Mouse (Mus musculus) spleen, adult 2 months (tissue): ENCODE results near the gene Gzmg. TPM values are rescaled to one million over a fixed set of nuclear protein-coding genes. Genes with fewer than 3 reads are reported as not detected.
"Not testable (repeated sequence)": the region's sequence is repeated elsewhere in the genome, so short reads cannot be mapped to it uniquely, and the experiment has no call there.

Experiments used
- DNase-seq, 2 experiments: peaks; one replicate each; pipeline versions ENCODE4 v3.0.0 to v3.0.0-alpha.2; 2012 to 2021; ENCODE audit warnings: low spot score in 2 of 2, low read depth in 1 of 2
- H3K27ac ChIP-seq: fragments of 200-500 bp; 2 replicates; pipeline ENCODE4 v1.5.1; 2012; ENCODE audit warnings: low read length, inconsistent platforms; ENCODE audit not compliant: insufficient read depth
- H3K27me3 ChIP-seq: fragments of 200-500 bp; 2 replicates; pipeline ENCODE4 v1.6.1; 2012; ENCODE audit warnings: mild to moderate bottlenecking, moderate library complexity, low read length, inconsistent platforms; ENCODE audit not compliant: control insufficient read depth, insufficient read depth
- H3K36me3 ChIP-seq: fragments of 200-500 bp; 2 replicates; pipeline ENCODE4 v1.6.1; 2012; ENCODE audit warnings: mild to moderate bottlenecking, low read length, inconsistent platforms; ENCODE audit not compliant: control insufficient read depth, insufficient read depth
- H3K4me1 ChIP-seq: fragments of 200-500 bp; 2 replicates; pipeline ENCODE4 v1.6.1; 2011; ENCODE audit warnings: inconsistent platforms; ENCODE audit not compliant: control insufficient read depth, insufficient read depth, insufficient read length
- H3K4me3 ChIP-seq: fragments of 200-500 bp; 2 replicates; pipeline ENCODE4 v1.5.1; 2011; ENCODE audit warnings: mild to moderate bottlenecking, inconsistent platforms; ENCODE audit not compliant: insufficient read depth, insufficient read length; ENCODE audit errors: extremely low read depth
- CTCF ChIP-seq: fragments of 200-500 bp; IDR thresholded peaks from 2 replicates; pipeline ENCODE4 v1.5.1; 2011; ENCODE audit warnings: mild to moderate bottlenecking, inconsistent platforms; ENCODE audit not compliant: insufficient read depth, insufficient read length, insufficient replicate concordance; ENCODE audit errors: extremely low read depth
- POLR2A ChIP-seq: fragments of 200-500 bp; IDR thresholded peaks from 2 replicates; pipeline ENCODE4 v1.6.1; 2011; ENCODE audit warnings: low read depth, low read length, inconsistent platforms
- WGBS: fragments of 180-500 bp; shearing (Covaris S2); methylation state at CpG from one replicate; pipeline ENCODE4 v1.1.7; 2018; 5-methylcytosine and 5-hydroxymethylcytosine counted together
- polyA plus RNA-seq: library from polyadenylated mRNA; depleted of rRNA; stranded (reverse); fragments of >200 nt; gene quantifications from 2 replicates; pipeline ENCODE4 v1.2.3, GENCODE M21; 2012; rRNA removed

The Gzmg gene
- not detected in 2 replicates for polyA plus RNA-seq

GRCm38 (mm10) chr14:56159479-56159878 is at the start of gene Gzmg:
Gene Gzmg (minus strand): TSS chr14:56159579.
- not testable (repeated sequence) for H3K4me3 ChIP-seq, H3K27ac ChIP-seq, H3K27me3 ChIP-seq, H3K36me3 ChIP-seq, H3K4me1 ChIP-seq, DNase-seq
- WGBS = 80% methylated on average over 2 of the region's 2 CpGs

DNA sequence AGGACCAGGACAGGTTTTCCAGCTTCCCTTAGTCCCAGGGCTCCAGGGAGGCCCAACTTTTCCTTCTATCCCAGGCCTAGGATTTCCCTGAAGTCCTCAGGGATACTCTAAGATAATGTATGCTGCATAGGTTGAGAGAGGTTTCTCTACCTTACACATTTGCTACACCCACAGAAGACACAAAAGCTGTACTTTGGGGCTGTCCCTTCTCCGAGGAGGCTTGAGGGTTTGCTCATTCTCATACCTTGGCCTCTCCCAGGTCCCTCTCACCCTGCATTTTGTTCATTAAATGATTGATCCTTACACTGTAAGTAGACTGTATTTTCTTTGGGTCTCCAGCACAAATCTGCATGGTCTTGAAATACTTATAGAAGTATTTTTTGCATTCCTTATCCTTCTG is 46.2 kb upstream of the Gzmg start:
- DNase-seq = no peak
- TF ChIP-seq POLR2A (no peak), CTCF (no peak)
- no peak overlapping the region for H3K27ac ChIP-seq
- WGBS = 70% methylated on average over 1 of the region's 1 CpGs
- H3K36me3 ChIP-seq = no peaks in the 10 kb centered on the region
- no peaks in the 10 kb centered on the region for H3K27me3 ChIP-seq
- no peaks in the 10 kb centered on the region for H3K4me1 ChIP-seq
- H3K4me3 ChIP-seq = no peak overlapping the region

DNA sequence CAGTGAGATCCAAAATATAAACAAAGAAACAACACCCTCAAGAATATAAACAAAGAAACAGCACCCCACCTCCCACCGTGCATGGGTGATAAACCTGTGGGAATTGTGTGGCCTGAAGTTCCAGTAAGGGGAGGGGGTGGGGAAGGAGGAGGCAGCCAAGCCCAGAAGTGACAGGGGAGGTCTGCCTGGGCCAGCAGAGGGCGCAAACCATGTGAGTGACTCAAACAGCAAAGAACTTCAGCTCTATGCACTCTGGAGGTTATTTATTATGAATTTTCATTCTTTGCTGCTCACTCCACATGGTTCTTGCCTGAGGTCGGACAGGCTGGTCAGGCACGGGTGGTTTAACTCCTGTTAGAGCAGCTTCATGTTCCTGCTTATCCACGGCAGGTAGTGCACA is 45.6 kb upstream of the Gzmg start:
- 36% methylated on average over 5 of the region's 5 CpGs for WGBS
- H3K4me1 ChIP-seq, H3K27ac ChIP-seq, H3K36me3 ChIP-seq, H3K27me3 ChIP-seq, H3K4me3 ChIP-seq: not testable (repeated sequence)
- peak in 1 of 2 experiments; percentile 19 for DNase-seq
- peak; percentile 35; the same call in 1 of the 2 replicates for TF ChIP-seq CTCF

- Histone ChIP-seq H3K27me3 (no peaks in the 10 kb centered on the region), H3K27ac (no peak overlapping the region), H3K36me3 (no peaks in the 10 kb centered on the region), H3K4me1 (no peaks in the 10 kb centered on the region), H3K4me3 (no peak overlapping the region)
- TF ChIP-seq CTCF (peak; percentile 73; the same call in 1 of the 2 replicates), POLR2A (no peak)
- DNase-seq = peak in 1 of 2 experiments; percentile 53
- WGBS = 5% methylated on average over 2 of the region's 2 CpGs
Observed at GRCm38 (mm10) chr14:56203975-56204374, 44.6 kb upstream of the Gzmg start.

DNA sequence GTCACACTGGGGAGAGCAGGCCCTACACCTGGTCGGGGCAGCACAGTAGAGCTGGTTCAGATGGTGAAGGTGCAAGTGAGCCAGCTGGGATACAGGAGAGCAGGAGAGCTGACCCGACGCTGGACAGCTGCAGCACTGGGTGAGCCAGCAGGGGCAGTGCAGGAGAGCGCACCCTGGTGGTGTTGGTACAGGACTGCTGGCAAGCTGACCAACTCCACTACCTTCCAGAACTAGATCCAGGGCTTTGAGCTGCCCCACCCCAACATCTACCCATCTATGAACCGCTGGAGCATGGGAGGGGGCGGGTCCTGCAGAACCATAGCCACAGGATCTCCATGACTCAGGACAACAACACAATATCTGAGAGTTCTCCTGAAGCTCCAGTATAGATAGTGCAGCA is 27.6 kb upstream of the Gzmg start:
- no peaks in the 10 kb centered on the region for H3K27me3 ChIP-seq
- WGBS = 48% methylated on average over 6 of the region's 6 CpGs
- no peak for DNase-seq
- TF ChIP-seq POLR2A (no peak), CTCF (no peak)
- no peaks in the 10 kb centered on the region for H3K4me1 ChIP-seq
- H3K36me3 ChIP-seq = no peaks in the 10 kb centered on the region
- no peak overlapping the region for H3K4me3 ChIP-seq
- no peak overlapping the region for H3K27ac ChIP-seq

DNA sequence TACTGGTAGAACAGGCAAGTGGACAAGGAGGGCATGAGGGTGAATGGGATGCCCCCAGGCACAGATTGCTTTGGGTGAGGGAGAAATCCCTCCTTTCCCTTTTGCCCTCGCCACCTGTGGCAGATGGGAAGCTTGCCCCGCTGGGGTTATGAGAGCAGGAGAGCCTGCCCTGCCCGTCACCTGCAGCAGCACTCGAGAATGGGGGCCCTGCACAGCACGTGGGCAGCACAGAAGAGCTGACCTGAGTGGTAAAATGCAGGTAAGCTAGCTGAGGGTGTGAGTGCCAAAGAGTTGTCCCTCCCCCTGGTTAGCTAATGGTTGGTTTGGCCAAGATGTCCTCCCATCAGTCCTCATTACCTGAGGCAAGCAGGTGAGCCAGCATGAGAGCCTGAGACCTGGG is 27.1 kb upstream of the Gzmg start:
- TF ChIP-seq POLR2A = no peak
- no peak for TF ChIP-seq CTCF
- no peaks in the 10 kb centered on the region for H3K27me3 ChIP-seq
- no peak overlapping the region for H3K27ac ChIP-seq
- no peaks in the 10 kb centered on the region for H3K36me3 ChIP-seq
- H3K4me1 ChIP-seq = no peaks in the 10 kb centered on the region
- H3K4me3 ChIP-seq = no peak overlapping the region
- 77% methylated on average over 5 of the region's 5 CpGs for WGBS
- no peak for DNase-seq

DNA sequence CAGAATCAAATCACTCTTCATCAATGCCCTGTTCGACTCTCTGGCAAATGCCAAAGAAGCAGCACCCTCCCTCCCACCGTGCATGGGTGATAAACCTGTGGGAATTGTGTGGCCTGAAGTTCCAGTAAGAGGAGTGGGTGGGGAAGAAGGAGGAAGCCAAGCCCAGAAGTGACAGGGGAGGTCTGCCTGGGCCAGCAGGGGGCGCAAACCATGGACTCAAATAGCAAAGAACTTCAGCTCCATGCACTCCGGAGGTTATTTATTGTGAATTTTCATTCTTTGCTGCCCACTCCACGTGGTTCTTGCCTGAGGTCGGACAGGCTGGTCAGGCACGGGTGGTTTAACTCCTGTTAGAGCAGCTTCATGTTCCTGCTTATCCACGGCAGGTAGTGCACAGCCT is 18.3 kb upstream of the Gzmg start:
- not testable (repeated sequence) for H3K27ac ChIP-seq, H3K36me3 ChIP-seq, H3K4me1 ChIP-seq, H3K27me3 ChIP-seq, H3K4me3 ChIP-seq
- TF ChIP-seq CTCF = peak; percentile 34; the same call in 1 of the 2 replicates
- WGBS = 22% methylated on average over 8 of the region's 8 CpGs
- peak in 1 of 2 experiments; percentile 19 for DNase-seq
